ENCODE assay signal across 11 mouse cellular contexts in genomic region chr1:74035487-74035886, GRCm38 (mm10).
DNase-seq lines count a peak whose midpoint lies in the region; ATAC-seq and TF ChIP-seq lines count a peak whose summit lies in the region.
"Had no signal": no experiment of that assay in that cellular context is flagged by ENCODE, and none has a peak within 500 bp of the region (broad histone marks: within the 10 kb centered on the region; RNA-seq: fewer than 3 reads in every experiment).

No protein-coding gene starts in this region.

- H3K4me2 ChIP-seq in heart, embryonic 15.5 days = peak overlapping the region; percentile 75
- peak overlapping the region; percentile 69 for H3K4me2 ChIP-seq in liver, embryonic 11.5 days

- peak overlapping the region; percentile 87 for H3K4me3 ChIP-seq in kidney, adult 2 months (ENCODE audit: insufficient read depth, low read depth, low read length)
- 0 out of 2 replicates have a peak overlapping the region, but pooled peaks have one; percentile 56 for H3K4me3 ChIP-seq in embryonic facial prominence, embryonic 10.5 days
- H3K4me3 ChIP-seq in heart, embryonic 15.5 days = peak overlapping the region; percentile 56
- no peak overlapping the region; the same call in 1 of the 2 replicates for H3K4me3 ChIP-seq in liver, embryonic 11.5 days (ENCODE audit: low read depth, low read length)

- peak overlapping the region; percentile 59 for H3K9ac ChIP-seq in heart, embryonic 15.5 days
- H3K9ac ChIP-seq in liver, embryonic 11.5 days (ENCODE audit: low read depth, low read length) = no peak overlapping the region

- 22% methylated on average over 4 of the region's 4 CpGs for WGBS in kidney, adult 2 months
- 66% methylated on average over 4 of the region's 4 CpGs for WGBS in embryonic facial prominence, embryonic 10.5 days
- 49% methylated on average over 4 of the region's 4 CpGs for WGBS in heart, embryonic 15.5 days
- 41% methylated on average over 4 of the region's 4 CpGs for WGBS in liver, embryonic 11.5 days

- H3K4me1 ChIP-seq in kidney, adult 2 months (ENCODE audit: control insufficient read depth, insufficient read depth, low read length) = peaks cover 43% of the 10 kb centered on the region
- peaks cover 96% of the 10 kb centered on the region for H3K4me1 ChIP-seq in embryonic facial prominence, embryonic 10.5 days
- peaks cover 100% of the 10 kb centered on the region for H3K4me1 ChIP-seq in heart, embryonic 15.5 days (replicated peaks)
- peaks cover 28% of the 10 kb centered on the region for H3K4me1 ChIP-seq in liver, embryonic 11.5 days (replicated peaks; ENCODE audit: control insufficient read depth, insufficient read depth, low read length)

- peak; percentile 36 for DNase-seq in kidney, adult 2 months
- no peak for DNase-seq in kidney, postnatal 36 days
- no peak for DNase-seq in embryonic facial prominence, embryonic 10.5 days (ENCODE audit: low spot score)
- no peak for DNase-seq in liver, embryonic 11.5 days (ENCODE audit: low spot score)
- no peak for DNase-seq in cerebellum, postnatal 4 days (ENCODE audit: low spot score in 2 of 2)
- DNase-seq in layer of hippocampus, postnatal 10 days (ENCODE audit: low spot score in 2 of 2) = no peak
- DNase-seq: midbrain, embryonic 14.5 days; retina, postnatal 1 day; thymus, postnatal 4 days had no signal

- ATAC-seq in heart, embryonic 15.5 days (replicated peaks; ENCODE audit: insufficient number of reproducible peaks, insufficient read depth, low FRiP score, low read depth) = no peak
- ATAC-seq in liver, embryonic 11.5 days (replicated peaks; ENCODE audit: low FRiP score) = no peak
- ATAC-seq: activated CD4-positive, CD25-positive, alpha-beta regulatory T cell, adult 4 months had no signal

- no peak for TF ChIP-seq CTCF in kidney, adult 2 months (conservative IDR thresholded peaks at IDR 0.05; ENCODE audit: insufficient read depth, insufficient read length, low read depth, low read length)

- TF ChIP-seq POLR2A in kidney, adult 2 months (IDR thresholded peaks at IDR 0.05; ENCODE audit: low read depth, low read length) = no peak

- H3K36me3 ChIP-seq in kidney, adult 2 months (ENCODE audit: control insufficient read depth, insufficient read depth, low read length) = no peaks in the 10 kb centered on the region; the same call in 1 of the 2 replicates
- H3K36me3 ChIP-seq in embryonic facial prominence, embryonic 10.5 days (replicated peaks) = peaks cover 10% of the 10 kb centered on the region
- no peaks in the 10 kb centered on the region for H3K36me3 ChIP-seq in heart, embryonic 15.5 days
- no peaks in the 10 kb centered on the region for H3K36me3 ChIP-seq in liver, embryonic 11.5 days (ENCODE audit: control insufficient read depth, insufficient read depth, low read length)

- H3K27ac ChIP-seq in kidney, adult 2 months (ENCODE audit: insufficient read depth, low read depth, low read length) = peak overlapping the region; percentile 96
- peak overlapping the region; percentile 74; the same call in 1 of the 2 replicates for H3K27ac ChIP-seq in embryonic facial prominence, embryonic 10.5 days (replicated peaks)
- H3K27ac ChIP-seq in heart, embryonic 15.5 days = peak overlapping the region; percentile 93
- H3K27ac ChIP-seq in liver, embryonic 11.5 days (ENCODE audit: low read depth, low read length) = no peak overlapping the region

- H3K27me3 ChIP-seq in kidney, adult 2 months (replicated peaks; ENCODE audit: control insufficient read depth, insufficient read depth, low read length) = no peaks in the 10 kb centered on the region
- peaks cover 23% of the 10 kb centered on the region for H3K27me3 ChIP-seq in embryonic facial prominence, embryonic 10.5 days (replicated peaks; ENCODE audit: low read depth, poor library complexity, severe bottlenecking)
- H3K27me3 ChIP-seq in heart, embryonic 15.5 days = no peaks in the 10 kb centered on the region
- H3K27me3 ChIP-seq in liver, embryonic 11.5 days (replicated peaks; ENCODE audit: control insufficient read depth, insufficient read depth, low read length) = peaks cover 22% of the 10 kb centered on the region

- H3K9me3 ChIP-seq in embryonic facial prominence, embryonic 10.5 days = no peaks in the 10 kb centered on the region
- H3K9me3 ChIP-seq in heart, embryonic 15.5 days (replicated peaks) = no peaks in the 10 kb centered on the region
- H3K9me3 ChIP-seq in liver, embryonic 11.5 days (ENCODE audit: control insufficient read depth, low read length) = no peaks in the 10 kb centered on the region
